Mouse (Mus musculus) CH12.LX (cell line): ENCODE data around the gene Fbxw17. TPM values are rescaled to one million over a fixed set of nuclear protein-coding genes. Genes with fewer than 3 reads are reported as not detected.

ENCODE experiments used
- polyA plus RNA-seq: library from polyadenylated mRNA; unstranded; fragments of >175 nt; gene quantifications from 2 replicates; pipeline ENCODE4 v1.2.1, GENCODE M21; 2012; ENCODE audit warnings: low read depth; ENCODE audit not compliant: insufficient read length
- total RNA-seq, 2 experiments: library from RNA; depleted of rRNA; stranded (reverse); fragments of 300-350 nt in 1 of 2; fragments of >200 nt in 1 of 2; gene quantifications; 2 replicates each; pipeline ENCODE4 v1.2.3; 2012 to 2014

The Fbxw17 gene
- total and polyA plus RNA-seq, 3 experiments: 9.6 to 15.4 (median 15.1) TPM

Other genes starting within 250 kb of the Fbxw17 start
- not detected in 2 replicates for gene Gm906, start 167.6 kb upstream of the Fbxw17 start, total RNA-seq (2012; rRNA removed)
- not detected in 2 replicates for gene Gm906, start 167.6 kb upstream of the Fbxw17 start, total RNA-seq (2014; rRNA removed)
- gene Gm906, start 167.6 kb upstream of the Fbxw17 start, polyA plus RNA-seq: not detected in 2 replicates
- gene Gm47429, start 26.0 kb downstream of the Fbxw17 start, total RNA-seq (2012; rRNA removed): not detected in 2 replicates
- gene Gm47429, start 26.0 kb downstream of the Fbxw17 start, total RNA-seq (2014; rRNA removed): not detected in 2 replicates
- gene Gm47429, start 26.0 kb downstream of the Fbxw17 start, polyA plus RNA-seq: not detected in 2 replicates
- not detected in 2 replicates for gene Nutm2, start 49.4 kb downstream of the Fbxw17 start, total RNA-seq (2012; rRNA removed)
- not detected in 2 replicates for gene Nutm2, start 49.4 kb downstream of the Fbxw17 start, total RNA-seq (2014; rRNA removed)
- gene Nutm2, start 49.4 kb downstream of the Fbxw17 start, polyA plus RNA-seq: not detected in 2 replicates
- gene Gm904, start 225.4 kb downstream of the Fbxw17 start, total RNA-seq (2012; rRNA removed): not detected in 2 replicates
- not detected in 2 replicates for gene Gm904, start 225.4 kb downstream of the Fbxw17 start, total RNA-seq (2014; rRNA removed)
- not detected in 2 replicates for gene Gm904, start 225.4 kb downstream of the Fbxw17 start, polyA plus RNA-seq